Mouse (Mus musculus) kidney, postnatal 25 days (tissue): ENCODE measurements around the gene Rpp14.

Experiments used
- DNase-seq, 2 experiments: peaks; one replicate each; pipeline ENCODE4 v3.0.0; 2021; ENCODE audit warnings: mixed read lengths in 2 of 2

Rpp14 gene

DNA sequence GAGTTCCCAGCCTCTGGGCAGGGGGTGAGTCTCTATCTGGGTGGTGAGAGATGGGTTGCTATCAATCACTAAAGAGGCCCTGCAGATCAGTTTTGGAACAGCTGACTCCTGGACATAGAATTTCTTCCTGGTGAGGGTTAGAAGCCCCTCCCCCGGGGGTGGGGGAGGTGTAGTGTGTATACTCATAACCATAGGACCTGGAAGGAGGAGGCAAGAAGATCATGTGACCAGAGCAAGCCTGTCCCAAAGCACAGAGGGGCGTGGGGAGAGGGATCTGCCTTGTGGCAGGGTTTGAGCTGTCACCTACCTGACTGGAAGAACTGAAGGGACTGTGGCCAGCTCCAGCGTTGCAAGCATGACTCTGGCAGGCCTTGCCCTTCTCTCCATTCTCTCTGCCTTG is 18.1 kb upstream of the Rpp14 start:
- DNase-seq = no peak

DNA sequence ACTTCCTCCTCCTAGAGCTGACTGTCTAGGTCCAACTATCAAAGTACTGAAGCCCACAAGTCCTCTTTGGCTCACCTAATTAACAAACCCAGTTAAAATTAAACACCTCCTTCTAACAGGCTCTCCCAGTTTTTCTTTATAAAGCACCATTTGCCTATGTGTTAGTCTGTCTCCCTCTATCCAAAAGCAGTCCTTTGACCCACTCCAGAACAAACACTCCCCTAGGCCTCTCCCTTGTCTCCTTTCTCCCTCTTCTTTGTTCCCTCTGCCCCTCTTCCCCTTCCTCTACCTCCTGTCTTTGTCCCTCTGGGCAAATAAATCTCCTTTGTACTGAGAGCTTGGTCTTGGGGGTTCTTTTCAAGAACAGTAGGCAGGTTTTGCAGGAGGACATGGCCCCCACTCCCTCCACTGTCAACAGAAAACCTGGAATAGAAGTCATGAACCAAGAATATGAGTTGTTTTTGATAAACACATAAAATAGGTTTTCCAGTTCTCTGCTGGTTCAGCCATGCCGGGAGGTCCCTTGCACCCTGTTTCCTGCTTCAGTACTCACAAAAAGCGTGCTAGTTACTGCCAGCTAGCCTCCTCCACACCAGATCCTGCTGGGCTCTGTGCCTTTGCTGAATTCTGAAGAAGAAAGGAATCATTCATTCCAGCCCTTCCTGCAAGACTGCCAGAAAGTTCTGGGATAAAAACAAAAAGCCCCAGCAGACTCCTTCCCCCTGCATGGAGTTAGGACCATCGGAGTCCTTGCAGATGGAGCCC is 17.4 kb upstream of the Rpp14 start:
- DNase-seq = no peak

- no peak for DNase-seq
These were observed 16.1 kb upstream of the Rpp14 start for GRCm38 (mm10) chr14:8063835-8064785.

DNA sequence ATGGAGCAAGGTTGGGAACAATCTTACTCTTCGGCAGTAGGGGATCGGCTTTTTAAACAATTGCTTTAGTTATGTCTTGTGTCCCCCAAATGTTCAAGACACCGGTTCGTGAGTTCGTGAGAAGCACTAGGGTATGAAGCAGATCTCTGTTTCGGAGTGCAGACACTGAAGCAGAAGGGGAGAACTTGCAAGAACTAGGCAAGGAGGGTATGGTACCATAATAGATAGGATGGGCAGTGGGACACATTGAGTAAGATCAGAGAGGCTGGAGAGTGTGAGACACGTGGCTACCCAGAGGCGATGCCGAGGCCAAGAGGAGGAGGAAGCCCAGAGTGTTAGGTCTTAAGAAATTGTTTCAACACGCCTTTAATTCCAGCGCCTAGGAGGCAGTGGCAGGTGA is 551 bp downstream of the Rpp14 start:
- peak in 1 of 2 experiments; percentile 41 for DNase-seq

DNA sequence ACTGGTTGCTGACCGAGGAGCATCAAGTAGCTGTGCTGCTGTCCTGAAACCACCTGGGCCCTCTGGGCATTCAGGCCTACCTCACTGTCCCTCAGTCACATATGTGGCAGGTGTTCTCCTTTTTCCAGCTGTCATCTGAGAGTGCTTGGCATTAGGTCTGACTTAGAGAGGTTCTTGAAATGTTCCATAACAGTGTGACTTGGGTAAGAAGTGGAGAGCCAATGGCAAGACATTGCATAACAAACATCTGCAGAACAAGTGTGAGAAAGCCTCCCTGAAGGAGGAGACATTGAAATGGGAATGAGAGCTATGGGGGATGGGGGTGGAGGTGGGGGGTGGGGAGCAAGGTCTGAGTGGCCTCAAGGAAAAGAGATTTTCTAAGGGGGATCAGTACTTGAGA is 2.8 kb downstream of the Rpp14 start:
- DNase-seq = no peak

- DNase-seq = no peak
These were observed 8.8 kb downstream of the Rpp14 start for GRCm38 (mm10) chr14:8089016-8089415.

GRCm38 (mm10) chr14:8092573-8092972 is 12.4 kb downstream of the Rpp14 start:
- no peak for DNase-seq

DNA sequence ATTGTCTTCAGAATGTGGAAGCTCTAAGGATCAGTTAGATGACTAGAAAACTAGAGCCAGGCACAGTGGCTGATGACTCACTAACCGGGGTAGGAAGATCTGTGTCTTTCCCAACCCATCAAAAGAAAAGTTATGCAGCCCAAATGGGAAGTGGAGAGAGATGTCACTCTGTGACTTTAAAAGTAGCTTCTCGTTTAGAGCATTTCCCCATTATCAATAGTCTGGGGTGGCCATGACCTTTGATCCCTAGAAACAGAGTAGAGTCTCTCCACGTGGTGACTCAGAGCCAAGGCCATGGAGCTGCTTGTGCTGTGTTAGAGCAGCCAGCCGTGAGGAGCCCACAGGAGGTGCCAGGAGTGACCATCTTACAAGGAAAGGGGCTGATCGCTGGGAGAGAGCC is 13.3 kb downstream of the Rpp14 start:
- no peak for DNase-seq

- no peak for DNase-seq
These were observed 14.9 kb downstream of the Rpp14 start for GRCm38 (mm10) chr14:8094931-8095561.

DNA sequence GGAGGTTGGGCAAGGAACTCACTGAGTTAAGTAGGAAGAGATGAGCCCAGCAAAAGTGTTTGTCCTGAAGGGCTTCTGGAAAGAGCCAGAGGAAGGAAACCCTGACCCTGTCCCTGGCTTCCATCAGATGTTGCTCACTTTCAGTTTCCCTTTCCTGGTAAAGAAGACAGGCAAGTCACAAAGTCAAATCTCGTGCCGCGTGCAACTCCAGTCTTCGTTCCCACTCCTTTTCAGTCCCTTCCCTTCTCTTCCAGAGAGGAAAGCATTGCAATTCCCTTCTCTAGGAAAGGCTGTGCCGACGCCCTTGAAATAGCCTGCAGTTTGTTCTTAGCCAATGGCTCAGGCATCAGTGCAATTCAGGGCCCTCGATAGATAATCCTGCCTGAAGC is 15.4 kb downstream of the Rpp14 start:
- DNase-seq = peak; percentile 51 to 59

GRCm38 (mm10) chr14:8097978-8098686 is 18.0 kb downstream of the Rpp14 start, which contains the start of gene Pxk:
TSS of gene Pxk (plus strand) at chr14:8098211.
- DNase-seq = peak; percentile 94 to 97

GRCm38 (mm10) chr14:8098687-8098995 is 18.5 kb downstream of the Rpp14 start:
- DNase-seq = no peak

GRCm38 (mm10) chr14:8099561-8100021 is 19.4 kb downstream of the Rpp14 start:
- no peak for DNase-seq

DNA sequence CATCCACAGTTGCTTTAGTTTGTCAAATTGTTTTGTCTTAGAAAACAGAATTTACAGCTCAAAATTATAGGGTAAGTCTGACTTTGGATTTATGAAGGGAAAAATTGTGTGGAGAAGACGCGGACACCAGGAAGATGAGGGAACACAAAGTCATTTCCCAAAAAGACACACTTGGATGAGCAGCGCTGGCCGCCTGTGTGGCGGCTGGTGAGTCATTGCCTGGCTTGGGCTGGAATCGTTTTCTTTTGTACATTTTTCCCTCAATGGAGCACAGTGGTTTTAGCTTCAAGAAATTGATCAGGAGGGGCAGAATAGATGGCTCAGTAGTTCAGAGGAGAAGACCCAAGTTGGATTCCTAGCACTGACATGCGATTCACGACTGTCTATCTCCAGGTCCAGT is 21.7 kb downstream of the Rpp14 start:
- peak in 1 of 2 experiments; percentile 56 for DNase-seq

DNA sequence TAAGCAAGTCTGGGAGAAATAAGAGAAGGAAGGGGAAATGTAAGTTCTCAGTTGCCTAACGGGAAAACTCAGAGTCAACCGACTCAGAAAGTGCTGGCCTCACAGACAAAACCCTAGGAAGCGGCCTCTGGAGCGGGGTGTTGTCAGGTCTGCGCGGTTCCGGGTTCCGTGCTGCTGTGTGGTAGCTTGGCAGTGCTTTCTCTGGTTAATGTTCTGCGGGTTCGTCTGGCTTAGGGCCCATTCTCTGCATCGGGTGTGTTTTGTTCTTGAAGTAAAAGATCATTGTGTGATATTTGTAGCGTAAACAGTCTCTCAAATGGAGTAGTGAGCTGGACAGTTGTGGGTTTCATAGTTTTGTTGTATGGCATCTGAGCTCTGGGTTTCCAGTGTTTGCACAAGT is 22.5 kb downstream of the Rpp14 start:
- peak; percentile 83 to 85 for DNase-seq

GRCm38 (mm10) chr14:8108047-8108446 is 27.9 kb downstream of the Rpp14 start:
- no peak for DNase-seq

- DNase-seq = no peak
These were observed 28.8 kb downstream of the Rpp14 start for GRCm38 (mm10) chr14:8108976-8109375.

DNA sequence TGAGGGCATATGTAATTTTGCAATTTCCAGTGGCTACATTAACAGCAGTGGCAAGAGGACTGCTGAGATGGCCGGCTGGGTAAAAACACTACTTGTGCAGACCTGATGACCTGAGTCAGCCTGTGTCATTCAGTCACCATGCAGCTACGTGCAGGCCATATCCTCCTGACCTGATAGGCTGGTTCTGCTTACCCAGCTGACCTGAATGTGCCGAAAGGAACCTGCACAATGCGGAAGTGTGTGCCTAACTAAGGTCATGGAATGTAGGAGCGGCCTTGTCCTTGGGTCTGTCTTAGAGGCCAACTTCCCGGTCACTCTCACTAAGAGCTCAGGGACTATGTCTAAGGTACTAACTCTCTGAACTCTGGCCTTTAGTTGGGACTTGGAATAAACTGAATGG is 31.4 kb downstream of the Rpp14 start:
- DNase-seq = peak in 1 of 2 experiments; percentile 52

- DNase-seq = no peak
These were observed 31.9 kb downstream of the Rpp14 start for GRCm38 (mm10) chr14:8112036-8112435.

DNA sequence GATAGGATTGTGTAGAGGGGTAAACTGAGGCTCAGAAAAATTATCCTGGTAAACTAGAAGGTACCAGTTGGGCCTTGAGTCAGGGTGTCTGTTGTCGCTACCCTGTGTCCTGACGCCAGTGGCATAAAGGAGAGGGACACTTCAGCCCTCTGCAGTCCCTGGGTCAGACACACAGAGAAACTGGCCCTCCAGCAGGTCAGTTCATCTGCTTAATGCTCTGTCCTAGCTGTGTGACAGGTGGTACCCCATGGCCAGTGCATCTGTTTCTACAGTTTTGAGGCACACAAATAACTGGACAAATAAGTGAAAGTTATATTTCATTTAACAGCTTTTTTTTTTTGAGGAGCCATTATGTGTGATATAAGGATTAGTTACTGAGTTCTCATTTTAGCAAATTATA is 33.4 kb downstream of the Rpp14 start:
- no peak for DNase-seq

DNA sequence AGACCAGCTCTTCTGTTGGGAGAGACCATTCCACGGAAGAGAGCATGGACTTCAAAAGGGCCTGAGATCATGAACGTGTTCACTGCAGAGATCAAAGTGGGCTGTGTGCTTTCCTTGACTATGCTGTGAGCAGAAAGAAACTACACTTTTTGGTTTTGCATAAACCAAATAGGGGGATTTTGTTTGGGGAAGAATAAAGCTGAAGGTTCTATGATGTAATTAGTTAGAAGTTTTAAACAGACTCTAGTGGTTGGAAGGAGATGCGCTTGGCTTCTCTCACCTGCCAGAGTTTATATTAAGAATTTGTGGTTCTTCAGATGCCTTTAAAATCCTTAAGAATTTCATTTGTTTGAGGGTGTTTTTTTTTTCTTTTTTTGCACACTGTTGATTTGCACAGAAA is 34.1 kb downstream of the Rpp14 start:
- no peak for DNase-seq

DNA sequence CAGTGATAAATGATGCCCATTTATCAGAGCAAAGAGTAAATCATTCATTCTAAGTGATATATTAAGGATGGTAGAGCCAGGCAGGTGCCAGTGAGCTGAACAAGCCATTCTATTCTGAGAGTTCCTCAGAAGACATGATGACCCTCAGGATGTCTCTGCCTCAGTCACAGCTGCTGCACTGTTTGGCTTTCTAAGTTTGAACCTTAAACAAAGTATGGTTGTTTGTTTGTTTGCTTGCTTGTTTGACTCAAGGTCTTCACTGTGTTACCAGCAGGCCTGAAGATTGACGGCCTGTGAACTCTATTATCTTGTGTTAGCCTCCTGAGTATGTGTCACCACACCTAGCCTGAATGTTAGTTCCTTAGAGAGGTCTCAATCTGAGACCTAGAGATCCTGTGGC is 34.6 kb downstream of the Rpp14 start:
- DNase-seq = no peak

GRCm38 (mm10) chr14:8115772-8116171 is 35.6 kb downstream of the Rpp14 start:
- DNase-seq = no peak
